Mouse (Mus musculus): ENCODE measurements around the gene Baz1b.

GRCm38 (mm10) chr5:135180796-135181195, 6.3 kb upstream of the Baz1b start:
- TF ChIP-seq CTCF (conservative IDR thresholded peaks at IDR 0.05; ENCODE audit: insufficient read depth, insufficient read length, low read depth, low read length) (no peak), POLR2A (IDR thresholded peaks at IDR 0.05; ENCODE audit: low read depth, low read length) (no peak)

All from kidney, adult 2 months (tissue).